Mouse (Mus musculus) liver, embryonic 13.5 days (tissue): ENCODE measurements around the gene Axin2. TPM values are rescaled to one million over a fixed set of nuclear protein-coding genes. Genes with fewer than 3 reads are reported as not detected.
A peak's percentile ranks its signal among the peaks of the same experiment; 100 is the strongest.

Source experiments
- ATAC-seq: fragments of 200-750 bp; cut with Nextera tagmentation; 2 replicates; pipeline ENCODE4 v1.8.0; 2017; ENCODE audit warnings: low read depth, mild to moderate bottlenecking, moderate number of reproducible peaks, moderate library complexity
- DNase-seq: peaks from one replicate; pipeline ENCODE4 v3.0.0; 2022
- H3K27ac ChIP-seq: fragments of 300-500 bp; sonication (generic); 2 replicates; pipeline ENCODE4 v1.5.1; 2015; ENCODE audit warnings: moderate library complexity, mild to moderate bottlenecking, inconsistent platforms
- H3K27me3 ChIP-seq: fragments of 300-500 bp; sonication (generic); 2 replicates; pipeline ENCODE4 v1.6.1; 2015; ENCODE audit warnings: mild to moderate bottlenecking, inconsistent platforms
- H3K36me3 ChIP-seq: fragments of 300-500 bp; sonication (generic); 2 replicates; pipeline ENCODE4 v1.6.1; 2015; ENCODE audit warnings: mild to moderate bottlenecking, inconsistent platforms
- H3K4me1 ChIP-seq: fragments of 300-500 bp; sonication (generic); replicated peaks from 2 replicates; pipeline ENCODE4 v1.6.1; 2015; ENCODE audit warnings: inconsistent platforms
- H3K4me2 ChIP-seq: fragments of 300-500 bp; sonication (generic); 2 replicates; pipeline ENCODE4 v1.6.1; 2015; ENCODE audit warnings: inconsistent platforms, mild to moderate bottlenecking, moderate library complexity
- H3K4me3 ChIP-seq: fragments of 300-500 bp; sonication (generic); replicated peaks from 2 replicates; pipeline ENCODE4 v1.5.1; 2015; ENCODE audit warnings: mild to moderate bottlenecking, inconsistent platforms
- H3K9ac ChIP-seq: fragments of 300-500 bp; sonication (generic); 2 replicates; pipeline ENCODE4 v1.6.1; 2015; ENCODE audit warnings: mild to moderate bottlenecking, inconsistent platforms
- H3K9me3 ChIP-seq: fragments of 300-500 bp; sonication (generic); replicated peaks from 2 replicates; pipeline ENCODE4 v1.6.1; 2016; ENCODE audit warnings: inconsistent platforms
- WGBS: fragments of 180-500 bp; shearing (Covaris S2); methylation state at CpG from one replicate; pipeline ENCODE4 v1.1.7; 2015; ENCODE audit not compliant: insufficient replicate concordance; 5-methylcytosine and 5-hydroxymethylcytosine counted together
- polyA plus RNA-seq: library from polyadenylated mRNA; unstranded; fragments of >200 nt; fragmentation: Nextera tagmentation; extraction: Ambion mirVana; gene quantifications from 2 replicates; pipeline ENCODE4 v1.2.1, GENCODE M21; 2015

Axin2 gene
- polyA plus RNA-seq, 1 experiment from 2014 or later = 0.43 TPM

DNA sequence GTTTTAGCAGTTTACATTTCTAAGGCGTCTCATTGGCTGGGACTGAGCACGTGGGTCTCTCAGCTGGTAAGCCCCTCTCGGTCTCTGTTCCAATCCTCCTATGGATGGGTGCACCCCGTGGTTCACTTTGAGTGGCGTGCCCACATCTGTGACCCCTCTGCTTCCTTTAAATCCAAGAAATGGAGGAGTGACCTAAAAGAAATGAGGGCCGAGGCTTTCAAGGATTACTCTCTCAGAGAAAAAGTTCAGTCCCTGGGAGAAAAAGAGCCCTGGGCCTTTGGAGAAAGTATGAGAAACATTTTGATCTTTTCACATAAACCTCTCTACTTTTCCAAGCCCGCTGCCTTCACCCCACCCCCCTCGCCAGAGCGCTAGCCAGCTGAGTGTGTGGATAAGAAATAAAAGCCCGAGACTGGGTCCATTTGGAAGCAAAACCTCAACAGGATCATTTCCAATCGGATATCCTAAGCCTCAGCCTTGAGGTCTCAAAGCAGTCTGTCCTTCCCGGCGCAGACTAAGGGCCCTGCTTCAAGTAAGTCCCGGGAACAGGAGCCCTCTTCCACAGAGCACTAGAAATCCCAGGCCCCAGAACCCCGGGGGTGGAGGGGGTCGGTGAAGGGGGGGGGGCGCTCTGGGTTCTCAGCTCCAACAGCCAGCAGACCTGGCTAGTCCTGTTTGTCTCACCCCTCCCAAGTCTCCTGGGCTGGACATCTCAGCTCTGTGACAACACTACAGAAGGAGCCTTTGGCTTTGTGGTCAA is 28.9 kb upstream of the Axin2 start:
- Histone ChIP-seq H3K4me2 (peak overlapping the region; percentile 46), H3K9ac (no peak overlapping the region), H3K9me3 (no peaks in the 10 kb centered on the region), H3K27me3 (peaks cover 43% of the 10 kb centered on the region), H3K4me3 (0 out of 2 replicates have a peak overlapping the region, but pooled peaks have one; percentile 12), H3K27ac (no peak overlapping the region), H3K36me3 (no peaks in the 10 kb centered on the region), H3K4me1 (no peaks in the 10 kb centered on the region)
- WGBS = 8% methylated on average over 17 of the region's 17 CpGs
- DNase-seq (no peak), ATAC-seq (no peak)

DNA sequence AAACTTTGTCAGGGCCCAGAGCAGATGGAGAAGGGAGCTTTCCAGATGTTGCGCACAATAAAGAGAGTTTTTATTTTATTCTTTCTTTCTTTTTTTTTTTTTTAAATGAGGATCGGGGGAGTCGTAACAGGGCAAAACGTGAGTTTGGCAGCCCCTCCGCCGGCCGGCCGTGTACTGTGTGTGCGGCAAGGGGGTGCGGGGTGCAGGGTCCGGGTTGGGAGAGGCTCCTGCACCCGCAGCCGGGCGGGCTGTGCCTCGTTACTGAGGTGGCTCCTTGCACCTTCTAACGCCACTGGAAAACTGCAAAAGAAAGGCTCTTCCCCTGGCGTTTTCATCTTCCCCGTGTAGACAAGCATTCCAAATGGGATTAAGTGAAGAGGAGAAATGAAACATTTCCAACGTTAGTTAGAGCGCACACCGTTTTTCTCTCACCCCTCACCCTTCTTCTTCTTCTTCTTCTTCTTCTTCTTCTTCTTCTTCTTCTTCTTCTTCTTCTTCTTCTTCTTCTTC is 28.2 kb upstream of the Axin2 start:
- no peaks in the 10 kb centered on the region for H3K36me3 ChIP-seq
- H3K4me2 ChIP-seq = peak overlapping the region; percentile 46
- no peaks in the 10 kb centered on the region for H3K9me3 ChIP-seq
- H3K27ac ChIP-seq = no peak overlapping the region
- no peak for DNase-seq
- H3K27me3 ChIP-seq = peaks cover 43% of the 10 kb centered on the region
- H3K4me3 ChIP-seq = 0 out of 2 replicates have a peak overlapping the region, but pooled peaks have one; percentile 21
- no peaks in the 10 kb centered on the region for H3K4me1 ChIP-seq
- no peak for ATAC-seq
- no peak overlapping the region for H3K9ac ChIP-seq
- 8% methylated on average over 21 of the region's 21 CpGs for WGBS

DNA sequence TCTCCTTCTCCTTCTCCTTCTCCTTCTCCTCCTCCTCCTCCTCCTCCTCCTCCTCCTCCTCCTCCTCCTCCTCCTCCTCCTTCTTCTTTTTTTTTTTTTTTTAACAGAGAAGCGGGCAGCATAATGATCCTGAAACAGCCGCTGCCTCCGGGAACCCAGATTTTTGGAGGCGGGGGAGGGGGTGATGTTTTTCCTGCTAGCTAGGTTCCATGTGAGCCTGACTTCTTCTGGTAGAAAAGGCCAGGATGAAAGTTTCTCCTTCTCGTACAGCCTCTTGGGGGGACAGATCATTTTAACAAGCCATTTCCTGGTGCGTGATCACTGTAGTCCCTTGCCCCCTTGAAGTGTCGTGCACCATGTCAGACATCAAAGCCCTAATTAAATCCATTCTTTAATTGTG is 27.7 kb upstream of the Axin2 start:
- H3K9me3 ChIP-seq = no peaks in the 10 kb centered on the region
- H3K4me1 ChIP-seq = no peaks in the 10 kb centered on the region

DNA sequence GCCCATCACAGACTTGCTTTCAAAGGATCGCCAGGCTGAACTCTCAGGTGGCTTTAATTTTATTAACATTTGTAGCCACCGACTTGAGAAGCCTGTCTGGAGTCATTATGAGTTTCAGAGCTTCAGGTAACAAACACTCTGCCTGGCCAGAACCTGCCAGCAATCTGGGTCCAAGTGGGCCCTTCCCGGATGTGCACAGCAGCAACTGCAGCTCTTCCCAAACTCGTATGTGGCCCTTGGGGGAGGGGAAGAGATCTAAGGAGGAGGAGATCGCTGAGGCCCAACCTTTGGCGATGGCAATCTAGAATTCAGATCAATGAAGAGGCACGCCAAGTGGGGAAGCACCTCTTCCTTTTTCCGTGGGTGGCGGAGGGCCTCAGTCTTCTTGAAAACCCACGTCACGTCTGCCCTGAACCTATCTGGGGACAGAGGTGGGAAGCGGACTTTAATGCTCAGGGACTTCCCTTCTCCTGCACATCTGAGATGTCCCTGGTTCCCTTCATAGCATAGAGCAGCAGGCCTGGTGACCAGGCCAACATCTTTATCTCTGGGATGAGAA is 26.8 kb upstream of the Axin2 start:
- WGBS = 27% methylated on average over 12 of the region's 12 CpGs

More for the DNA sequence above, 27.7 kb upstream of the Axin2 start:
- DNase-seq = no peak
- H3K4me3 ChIP-seq = no peak overlapping the region
- ATAC-seq = no peak
- H3K4me2 ChIP-seq = no peak overlapping the region
- H3K27ac ChIP-seq = no peak overlapping the region
- H3K36me3 ChIP-seq = no peaks in the 10 kb centered on the region
- peaks cover 43% of the 10 kb centered on the region for H3K27me3 ChIP-seq
- 26% methylated on average over 4 of the region's 7 CpGs for WGBS
- H3K9ac ChIP-seq = no peak overlapping the region

DNA sequence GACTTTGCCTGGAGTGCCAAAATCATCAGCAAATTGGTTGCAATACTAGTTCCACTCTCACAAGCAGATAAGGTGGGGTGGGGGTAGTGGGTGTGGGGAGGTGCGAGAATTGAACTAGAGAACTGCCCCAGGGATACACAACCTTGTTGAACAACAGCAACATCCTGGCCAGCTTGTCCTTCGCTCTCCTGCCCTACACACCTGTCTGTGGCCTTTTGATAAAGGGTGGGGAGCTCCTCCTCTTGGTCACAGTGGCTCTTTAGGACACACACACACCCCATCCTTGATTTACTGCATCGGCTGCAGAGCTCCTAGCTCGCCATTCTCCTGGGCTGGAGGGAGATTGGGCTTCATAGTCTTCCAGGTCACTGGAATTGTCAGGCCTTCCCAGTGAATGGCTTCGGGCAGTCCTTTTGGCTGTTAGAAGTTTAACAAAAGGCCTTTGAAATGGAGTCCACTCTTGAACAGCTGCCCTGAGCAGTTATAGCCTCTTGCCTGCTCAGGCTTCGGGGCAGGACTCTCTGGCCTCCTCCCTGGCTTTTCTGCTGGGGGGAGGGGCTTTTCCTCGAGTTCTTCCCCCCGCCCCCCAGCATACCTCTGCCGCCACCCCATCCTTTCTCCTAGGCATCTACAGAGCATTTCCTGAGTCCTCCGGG is 26.2 kb upstream of the Axin2 start:
- Histone ChIP-seq H3K9me3 (no peaks in the 10 kb centered on the region), H3K4me1 (no peaks in the 10 kb centered on the region), H3K4me2 (no peak overlapping the region), H3K36me3 (no peaks in the 10 kb centered on the region), H3K27me3 (peaks cover 45% of the 10 kb centered on the region), H3K4me3 (no peak overlapping the region), H3K9ac (no peak overlapping the region), H3K27ac (no peak overlapping the region)
- DNase-seq (no peak), ATAC-seq (no peak)
- WGBS = 48% methylated on average over 10 of the region's 10 CpGs

More for the DNA sequence above, 26.8 kb upstream of the Axin2 start:
- H3K9ac ChIP-seq = no peak overlapping the region
- DNase-seq (no peak), ATAC-seq (no peak)
- no peak overlapping the region for H3K4me3 ChIP-seq
- H3K27me3 ChIP-seq = peaks cover 45% of the 10 kb centered on the region
- H3K27ac ChIP-seq = no peak overlapping the region
- H3K4me1 ChIP-seq = no peaks in the 10 kb centered on the region
- no peak overlapping the region for H3K4me2 ChIP-seq
- H3K36me3 ChIP-seq = no peaks in the 10 kb centered on the region
- no peaks in the 10 kb centered on the region for H3K9me3 ChIP-seq

DNA sequence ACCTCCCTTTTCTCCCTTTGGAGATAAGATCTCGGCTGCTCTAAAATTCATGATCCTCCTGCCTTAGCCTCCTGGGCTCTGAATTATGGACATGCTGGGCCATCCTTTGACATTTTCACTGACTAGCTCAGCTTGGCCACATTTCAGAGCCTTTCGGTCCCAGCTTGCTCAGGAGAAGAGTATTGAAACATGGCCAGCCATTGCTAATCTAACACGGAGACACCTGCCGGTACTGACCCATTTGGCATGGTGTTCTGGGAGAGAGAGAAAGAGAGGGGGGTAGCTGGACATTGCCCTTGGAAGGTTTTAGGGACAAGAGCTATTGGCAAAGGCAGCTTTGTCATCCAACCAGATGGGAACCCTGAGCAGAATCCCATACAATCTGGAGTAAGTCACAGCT is 23.1 kb upstream of the Axin2 start:
- Histone ChIP-seq H3K4me1 (no peaks in the 10 kb centered on the region), H3K4me3 (no peak overlapping the region), H3K9me3 (no peaks in the 10 kb centered on the region), H3K27me3 (peaks cover 22% of the 10 kb centered on the region), H3K27ac (no peak overlapping the region), H3K9ac (no peak overlapping the region), H3K36me3 (no peaks in the 10 kb centered on the region), H3K4me2 (no peak overlapping the region)
- DNase-seq = no peak
- WGBS = 73% methylated on average over 4 of the region's 4 CpGs
- no peak for ATAC-seq

DNA sequence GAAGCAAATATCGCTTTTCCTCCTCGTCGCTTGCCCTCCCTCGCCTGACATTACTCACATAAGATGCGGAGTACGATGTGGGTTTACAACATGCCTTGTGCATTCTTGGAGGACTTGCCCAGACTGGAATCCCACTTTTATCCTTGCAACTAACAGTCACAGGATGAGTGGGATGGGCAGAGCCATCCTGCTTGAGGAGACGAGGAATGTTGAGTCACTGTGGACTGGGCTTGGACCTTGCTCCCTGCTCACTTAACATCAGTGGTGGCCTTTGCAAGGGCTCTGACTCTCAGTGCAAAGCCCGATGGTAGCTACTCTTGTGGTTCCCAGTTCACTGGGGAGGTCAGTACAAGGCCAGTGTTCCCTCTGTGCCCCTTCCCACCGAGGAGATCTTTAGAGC is 22.1 kb upstream of the Axin2 start:
- DNase-seq (no peak), ATAC-seq (no peak)
- Histone ChIP-seq H3K36me3 (no peaks in the 10 kb centered on the region), H3K27me3 (peaks cover 15% of the 10 kb centered on the region), H3K4me1 (no peaks in the 10 kb centered on the region), H3K4me3 (no peak overlapping the region), H3K4me2 (no peak overlapping the region), H3K27ac (no peak overlapping the region), H3K9ac (no peak overlapping the region), H3K9me3 (no peaks in the 10 kb centered on the region)
- WGBS = 57% methylated on average over 9 of the region's 9 CpGs

DNA sequence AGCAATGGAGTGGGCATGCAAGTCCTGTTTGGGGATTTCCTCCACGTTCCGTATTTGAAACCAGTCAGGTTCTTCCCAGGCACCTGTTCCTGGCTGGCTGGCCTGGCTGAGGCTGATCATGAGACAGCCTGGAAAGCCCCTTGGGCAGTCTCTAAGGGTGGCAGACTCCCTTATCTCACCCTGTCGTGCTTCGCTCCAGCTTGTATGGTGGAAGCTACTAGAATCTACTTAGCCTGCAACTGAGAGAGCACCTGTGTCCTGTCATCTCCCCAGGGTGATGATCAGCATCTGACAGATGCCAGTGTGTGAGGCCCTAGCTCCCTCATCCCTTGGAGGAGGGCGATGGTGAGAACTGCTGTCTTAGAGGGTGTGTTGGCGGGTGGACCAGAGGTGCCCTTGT is 21.7 kb upstream of the Axin2 start:
- H3K27me3 ChIP-seq = peaks cover 11% of the 10 kb centered on the region
- no peak overlapping the region for H3K9ac ChIP-seq
- H3K36me3 ChIP-seq = no peaks in the 10 kb centered on the region
- H3K9me3 ChIP-seq = no peaks in the 10 kb centered on the region
- no peak overlapping the region for H3K4me2 ChIP-seq
- ATAC-seq (no peak), DNase-seq (no peak)
- no peak overlapping the region for H3K4me3 ChIP-seq
- WGBS = 66% methylated on average over 6 of the region's 6 CpGs
- H3K27ac ChIP-seq = no peak overlapping the region
- H3K4me1 ChIP-seq = no peaks in the 10 kb centered on the region

DNA sequence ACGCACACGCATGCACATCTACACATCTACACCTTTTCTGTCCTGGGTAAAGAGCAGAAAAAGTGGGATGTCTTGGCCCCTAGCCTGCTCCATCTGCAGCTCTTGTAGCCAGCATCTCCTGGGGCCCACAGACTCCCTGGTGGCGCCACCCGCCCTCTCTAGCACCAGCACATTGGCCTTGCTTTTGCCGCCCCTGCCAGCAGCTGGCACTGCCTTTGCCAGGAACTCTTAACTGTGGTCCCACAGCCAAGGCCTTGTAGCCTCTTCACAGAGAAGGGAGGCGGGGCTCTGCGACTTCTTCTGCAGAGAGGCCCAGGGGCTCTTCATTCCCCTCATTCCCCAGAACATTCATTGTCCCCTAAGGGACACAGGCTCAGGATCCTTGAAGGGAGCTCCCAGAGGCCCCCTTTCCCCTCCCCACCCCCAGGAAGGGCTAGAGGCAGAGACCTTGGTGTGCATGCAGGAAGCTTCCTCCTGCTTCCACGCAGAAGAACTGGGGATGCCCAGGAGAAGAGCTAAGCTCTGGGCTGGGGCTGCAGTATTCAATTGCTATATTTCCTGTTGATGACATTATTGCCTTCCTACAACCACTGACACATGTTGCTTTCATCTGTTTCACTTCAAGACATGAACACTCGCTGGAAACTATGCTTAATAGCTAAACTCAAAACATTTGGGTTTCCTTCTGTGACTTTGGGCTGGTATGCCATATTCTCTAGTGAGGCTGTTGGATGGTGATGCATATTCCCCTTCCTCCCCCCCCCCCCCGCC is 19.2 kb upstream of the Axin2 start:
- no peak for ATAC-seq
- Histone ChIP-seq H3K9ac (no peak overlapping the region), H3K27ac (no peak overlapping the region), H3K27me3 (0 out of 2 replicates have a peak, but pooled peaks cover 2% of the 10 kb centered on the region), H3K9me3 (no peaks in the 10 kb centered on the region), H3K36me3 (no peaks in the 10 kb centered on the region), H3K4me3 (no peak overlapping the region), H3K4me1 (no peaks in the 10 kb centered on the region), H3K4me2 (no peak overlapping the region)
- no peak for DNase-seq
- 71% methylated on average over 10 of the region's 10 CpGs for WGBS

DNA sequence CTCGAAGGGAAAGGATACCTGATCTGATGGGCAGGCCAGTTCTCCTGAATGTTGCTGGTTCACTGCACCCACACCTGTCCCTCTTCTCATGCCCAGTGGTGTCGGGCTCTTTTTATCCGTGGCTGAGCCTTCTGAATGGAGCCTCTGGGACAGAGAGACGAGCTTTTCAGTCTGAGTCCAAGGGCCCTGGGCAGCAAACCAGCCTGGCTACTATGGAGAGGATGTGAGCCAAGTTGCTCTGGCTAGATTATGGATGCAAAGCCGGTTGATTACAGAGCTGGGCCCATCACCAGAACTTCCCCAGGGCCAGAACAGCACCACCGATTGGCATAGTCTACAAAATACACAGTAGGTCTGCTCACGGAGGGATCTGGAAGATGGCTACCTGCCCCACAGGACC is 18.5 kb upstream of the Axin2 start:
- WGBS = 57% methylated on average over 7 of the region's 7 CpGs
- Histone ChIP-seq H3K27ac (no peak overlapping the region), H3K4me2 (no peak overlapping the region), H3K27me3 (0 out of 2 replicates have a peak, but pooled peaks cover 5% of the 10 kb centered on the region), H3K36me3 (no peaks in the 10 kb centered on the region), H3K4me3 (no peak overlapping the region), H3K9ac (no peak overlapping the region), H3K4me1 (no peaks in the 10 kb centered on the region), H3K9me3 (no peaks in the 10 kb centered on the region)
- no peak for DNase-seq
- no peak for ATAC-seq

DNA sequence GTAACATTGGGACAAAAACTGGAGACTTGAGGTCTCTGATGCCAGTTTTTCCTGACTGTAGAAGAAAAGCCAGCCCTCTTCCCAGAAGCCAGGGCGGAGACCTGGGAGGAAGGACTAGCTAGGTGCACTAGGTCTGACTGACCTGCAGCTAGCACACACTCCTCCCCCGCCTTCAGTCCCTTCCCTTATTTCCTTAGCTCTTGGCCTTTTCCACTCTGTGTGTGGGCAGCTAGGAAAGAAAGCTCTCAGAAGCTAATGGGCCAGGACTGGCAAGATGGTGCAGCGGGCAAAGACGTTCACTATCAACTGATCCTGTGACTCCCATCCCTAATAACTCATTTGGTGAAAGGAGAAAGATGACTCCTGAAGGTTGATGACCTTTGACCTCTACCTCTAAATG is 17.8 kb upstream of the Axin2 start:
- WGBS = 66% methylated on average over 4 of the region's 4 CpGs
- Histone ChIP-seq H3K9ac (no peak overlapping the region), H3K4me1 (no peaks in the 10 kb centered on the region), H3K36me3 (no peaks in the 10 kb centered on the region), H3K27me3 (0 out of 2 replicates have a peak, but pooled peaks cover 5% of the 10 kb centered on the region), H3K4me2 (no peak overlapping the region), H3K9me3 (no peaks in the 10 kb centered on the region), H3K4me3 (no peak overlapping the region), H3K27ac (no peak overlapping the region)
- DNase-seq = no peak
- ATAC-seq = no peak
